Mouse (Mus musculus) small intestine, adult 2 months (tissue): Measurements from ENCODE around the gene Armh3. TPM values are rescaled to one million over a fixed set of nuclear protein-coding genes. Genes with fewer than 3 reads are reported as not detected.
A peak's percentile ranks its signal among the peaks of the same experiment; 100 is the strongest.

Experiments
- H3K27ac ChIP-seq: fragments of 200-500 bp; 2 replicates; pipeline ENCODE4 v1.5.1; 2012; ENCODE audit warnings: low read depth, low read length, control low read depth, inconsistent platforms; ENCODE audit not compliant: insufficient read depth
- H3K27me3 ChIP-seq: fragments of 200-500 bp; 2 replicates; pipeline ENCODE4 v1.6.1; 2012; ENCODE audit warnings: mild to moderate bottlenecking, moderate library complexity, low read length, inconsistent platforms; ENCODE audit not compliant: control insufficient read depth, insufficient read depth
- H3K36me3 ChIP-seq: fragments of 200-500 bp; 2 replicates; pipeline ENCODE4 v1.6.1; 2012; ENCODE audit warnings: mild to moderate bottlenecking, low read length, control low read depth, inconsistent platforms; ENCODE audit not compliant: control insufficient read depth, insufficient read depth
- H3K4me1 ChIP-seq: fragments of 200-500 bp; 2 replicates; pipeline ENCODE4 v1.6.1; 2012; ENCODE audit warnings: low read length, inconsistent platforms, mixed read lengths; ENCODE audit not compliant: control insufficient read depth, insufficient read depth, insufficient read length
- H3K4me3 ChIP-seq: fragments of 200-500 bp; 2 replicates; pipeline ENCODE4 v1.5.1; 2012; ENCODE audit warnings: low read depth, mild to moderate bottlenecking, control low read depth, inconsistent platforms, low read length, moderate library complexity
- CTCF ChIP-seq: fragments of 200-500 bp; IDR thresholded peaks from 2 replicates; pipeline ENCODE4 v1.5.1; 2012; ENCODE audit warnings: low read depth, mild to moderate bottlenecking, control low read depth, inconsistent platforms, low read length, moderate library complexity, mixed read lengths; ENCODE audit not compliant: insufficient replicate concordance, insufficient read length; ENCODE audit errors: extremely low read depth
- POLR2A ChIP-seq: fragments of 200-500 bp; IDR thresholded peaks from 2 replicates; pipeline ENCODE4 v1.6.1; 2012; ENCODE audit warnings: low read depth, mild to moderate bottlenecking, control low read depth, inconsistent platforms, low read length, moderate library complexity
- WGBS: fragments of 180-500 bp; shearing (Covaris S2); methylation state at CpG from one replicate; pipeline ENCODE4 v1.1.7; 2018; 5-methylcytosine and 5-hydroxymethylcytosine counted together
- polyA plus RNA-seq: library from polyadenylated mRNA; depleted of rRNA; stranded (reverse); fragments of >200 nt; gene quantifications from 2 replicates; pipeline ENCODE4 v1.2.3, GENCODE M21; 2012

The Armh3 gene
- polyA plus RNA-seq, 1 experiment, result 7.5 TPM

GRCm38 (mm10) chr19:45804593-45805368 lies 193.5 kb downstream of the Armh3 start:
- no peak overlapping the region for H3K4me3 ChIP-seq
- H3K4me1 ChIP-seq, result no peaks in the 10 kb centered on the region
- whole genome bisulfite sequencing, result 28% methylated on average over 12 of the region's 12 CpGs
- H3K36me3 ChIP-seq, result no peaks in the 10 kb centered on the region
- H3K27ac ChIP-seq, result no peak overlapping the region
- peak; percentile 73; the same call in 1 of the 2 replicates for TF ChIP-seq CTCF
- no peak for TF ChIP-seq POLR2A
- no peaks in the 10 kb centered on the region for H3K27me3 ChIP-seq

DNA sequence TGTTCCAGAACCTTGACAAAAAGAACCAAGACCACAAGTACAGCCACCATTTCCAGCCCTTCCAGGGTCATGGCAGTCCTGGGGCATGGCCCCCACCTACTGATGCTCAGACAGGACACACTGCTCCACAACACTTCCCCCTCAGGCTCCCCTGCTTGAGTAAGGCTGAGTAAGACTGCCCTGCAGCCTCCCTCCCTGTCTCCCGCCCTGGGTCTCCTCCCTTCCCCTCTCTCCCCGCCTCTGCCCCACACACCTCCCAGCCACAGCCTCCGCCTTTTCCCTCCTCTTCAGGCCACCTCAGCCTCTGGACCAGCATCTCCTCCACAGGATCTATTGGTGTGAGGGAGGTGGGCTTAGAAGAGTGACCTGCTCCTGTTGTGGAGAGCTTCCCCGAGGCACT lies 194.9 kb downstream of the Armh3 start:
- H3K27ac ChIP-seq, result no peak overlapping the region
- no peaks in the 10 kb centered on the region for H3K36me3 ChIP-seq
- H3K27me3 ChIP-seq, result no peaks in the 10 kb centered on the region
- H3K4me1 ChIP-seq, result no peaks in the 10 kb centered on the region
- TF ChIP-seq POLR2A, result no peak
- no peak for TF ChIP-seq CTCF
- WGBS, result 22% methylated on average over 4 of the region's 4 CpGs
- H3K4me3 ChIP-seq, result no peak overlapping the region

GRCm38 (mm10) chr19:45802702-45803101 lies 195.6 kb downstream of the Armh3 start:
- no peak overlapping the region for H3K27ac ChIP-seq
- TF ChIP-seq POLR2A (no peak), CTCF (no peak)
- H3K4me1 ChIP-seq, result no peaks in the 10 kb centered on the region
- no peaks in the 10 kb centered on the region for H3K27me3 ChIP-seq
- WGBS, result 72% methylated on average over 4 of the region's 4 CpGs
- H3K36me3 ChIP-seq, result no peaks in the 10 kb centered on the region
- H3K4me3 ChIP-seq, result no peak overlapping the region

DNA sequence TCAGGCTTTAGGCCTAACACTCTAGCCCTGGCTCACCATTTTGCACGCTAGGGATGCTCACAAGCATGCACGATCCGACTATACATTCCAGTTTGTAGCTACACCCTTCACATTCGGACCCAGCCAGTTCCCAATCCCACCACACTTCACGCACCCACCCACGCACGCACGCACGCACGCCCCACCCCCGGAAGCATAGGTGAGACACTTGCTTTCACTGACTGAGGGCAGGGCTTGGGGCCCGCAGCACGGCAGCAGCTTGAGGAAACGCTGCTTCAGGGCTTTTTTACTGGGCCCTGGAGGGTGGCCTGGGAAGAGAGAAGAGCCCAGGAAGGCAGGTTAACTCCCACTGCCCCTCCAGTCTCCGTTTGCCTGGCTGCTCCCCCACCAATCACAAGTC lies 201.4 kb downstream of the Armh3 start:
- H3K36me3 ChIP-seq, result no peaks in the 10 kb centered on the region
- H3K4me1 ChIP-seq, result peaks cover 6% of the 10 kb centered on the region
- H3K4me3 ChIP-seq, result no peak overlapping the region
- H3K27me3 ChIP-seq, result no peaks in the 10 kb centered on the region
- 78% methylated on average over 15 of the region's 15 CpGs for WGBS
- no peak for TF ChIP-seq POLR2A
- no peak for TF ChIP-seq CTCF
- H3K27ac ChIP-seq, result no peak overlapping the region; the same call in 1 of the 2 replicates

DNA sequence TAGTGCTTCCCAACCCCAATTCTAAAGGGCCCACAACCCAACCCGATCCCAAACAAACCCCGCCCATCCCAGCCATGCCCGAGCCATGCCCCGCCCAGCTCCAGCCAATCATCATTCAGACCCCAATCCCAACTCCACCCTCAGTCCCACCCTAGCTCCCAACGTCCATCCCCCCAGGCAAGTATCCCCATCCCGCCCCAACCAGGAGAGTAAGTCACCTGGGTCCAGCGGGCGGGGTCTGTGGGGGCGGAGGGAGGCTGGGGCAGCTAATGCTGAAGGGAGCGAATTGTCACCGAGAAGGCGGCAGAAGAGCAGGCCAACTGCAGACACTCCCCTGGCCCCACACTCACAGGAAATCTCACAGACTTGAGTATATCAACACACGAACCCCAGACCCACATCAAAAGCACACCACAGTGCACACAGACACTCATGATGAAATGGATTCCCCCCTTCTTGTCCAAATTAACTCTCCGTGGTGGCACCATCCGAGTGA lies 202.2 kb downstream of the Armh3 start:
- Histone ChIP-seq H3K4me3 (peak overlapping the region; percentile 9; the same call in 1 of the 2 replicates), H3K4me1 (peaks cover 6% of the 10 kb centered on the region), H3K36me3 (no peaks in the 10 kb centered on the region), H3K27me3 (no peaks in the 10 kb centered on the region), H3K27ac (no peak overlapping the region)
- 20% methylated on average over 15 of the region's 15 CpGs for WGBS
- TF ChIP-seq CTCF, result no peak
- TF ChIP-seq POLR2A, result no peak

- TF ChIP-seq POLR2A, result no peak
- TF ChIP-seq CTCF, result no peak
- no peaks in the 10 kb centered on the region for H3K27me3 ChIP-seq
- no peaks in the 10 kb centered on the region for H3K36me3 ChIP-seq
- peaks cover 10% of the 10 kb centered on the region for H3K4me1 ChIP-seq
- no peak overlapping the region for H3K4me3 ChIP-seq
- H3K27ac ChIP-seq, result no peak overlapping the region
- 28% methylated on average over 15 of the region's 15 CpGs for WGBS
These were observed 202.8 kb downstream of the Armh3 start for GRCm38 (mm10) chr19:45795406-45795944.

DNA sequence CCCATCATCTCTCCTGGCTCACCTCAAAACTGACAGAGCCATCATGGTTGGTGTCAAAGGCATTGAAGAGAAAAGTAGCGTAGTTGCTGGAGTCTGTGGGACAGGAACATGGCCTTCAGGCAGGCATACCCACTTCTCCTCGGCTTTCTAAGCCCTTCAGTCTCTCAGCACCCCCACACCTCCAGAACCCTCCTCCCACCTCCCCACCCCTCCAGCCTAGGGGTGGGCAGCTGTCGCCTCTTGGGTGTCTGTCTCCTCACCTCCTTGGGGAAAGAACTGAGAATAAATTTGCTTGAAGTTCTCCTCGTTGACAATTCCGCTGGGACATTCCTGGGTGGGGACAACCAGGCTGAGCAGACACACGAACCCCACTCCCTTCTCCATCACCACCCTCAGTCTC lies 203.6 kb downstream of the Armh3 start:
- no peaks in the 10 kb centered on the region for H3K36me3 ChIP-seq
- no peak for TF ChIP-seq CTCF
- no peak for TF ChIP-seq POLR2A
- no peaks in the 10 kb centered on the region for H3K27me3 ChIP-seq
- WGBS, result 63% methylated on average over 6 of the region's 6 CpGs
- no peak overlapping the region for H3K27ac ChIP-seq
- H3K4me1 ChIP-seq, result peaks cover 13% of the 10 kb centered on the region
- H3K4me3 ChIP-seq, result no peak overlapping the region
